Mouse (Mus musculus): ENCODE measurements around the gene Tubb4b. TPM values are rescaled to one million over a fixed set of nuclear protein-coding genes. Genes with fewer than 3 reads are reported as not detected.

Tubb4b gene
- polyA plus RNA-seq, 1 experiment from 2014 or later, result 392 TPM

DNA sequence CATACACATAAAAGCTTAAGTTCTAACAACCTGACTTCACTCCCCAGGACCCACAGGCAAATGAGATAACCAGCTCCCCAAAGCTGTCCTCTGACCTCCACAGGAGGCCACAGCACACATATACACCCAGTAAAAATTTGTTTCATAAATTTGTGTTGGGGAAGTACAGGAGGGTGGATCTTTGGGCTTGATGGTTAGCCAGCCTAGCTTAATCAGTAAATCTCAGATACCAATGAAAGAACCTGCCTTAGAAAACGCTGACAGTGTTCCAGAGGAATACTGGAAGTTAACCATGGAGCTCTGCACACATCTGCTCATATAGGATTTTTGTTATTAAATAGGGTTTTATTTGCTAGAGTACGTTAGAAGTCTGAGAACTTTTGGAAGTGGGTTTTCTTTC is 6.8 kb downstream of the Tubb4b start:
- Histone ChIP-seq H3K27ac (no peak overlapping the region), H3K9ac (replicated peaks) (no peak overlapping the region), H3K27me3 (0 out of 2 replicates have a peak, but pooled peaks cover 6% of the 10 kb centered on the region), H3K36me3 (peaks cover 13% of the 10 kb centered on the region), H3K4me1 (replicated peaks) (peaks cover 4% of the 10 kb centered on the region; the same call in 1 of the 2 replicates), H3K4me2 (replicated peaks) (no peak overlapping the region), H3K9me3 (no peaks in the 10 kb centered on the region), H3K4me3 (replicated peaks) (no peak overlapping the region)
- no peak for ATAC-seq
- WGBS, result 66% methylated on average over 2 of the region's 2 CpGs

DNA sequence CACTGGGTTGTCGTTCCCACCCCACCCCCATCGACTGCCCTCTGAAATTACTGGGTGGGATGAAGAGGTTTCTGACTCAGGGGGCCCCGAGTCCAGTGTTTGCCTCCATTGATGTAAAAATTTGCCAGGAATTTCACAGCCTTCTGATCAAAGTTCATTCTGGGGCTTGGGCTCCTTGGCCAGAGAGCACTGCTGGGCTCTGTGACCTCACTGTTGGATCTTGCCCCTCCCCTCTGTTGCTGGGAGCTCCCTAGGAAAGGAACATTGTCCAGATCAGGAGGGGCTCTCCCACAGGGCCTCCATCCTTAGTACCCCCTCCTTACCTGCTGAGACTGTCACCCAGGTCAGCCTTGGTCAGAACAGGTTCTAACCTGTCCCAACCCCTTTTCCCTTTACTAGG is 10.1 kb downstream of the Tubb4b start, which contains the start of gene Stpg3:
Gene Stpg3 (minus strand): TSS at position 194 of the 400 bp plus-strand sequence.
- Histone ChIP-seq H3K9ac (replicated peaks) (no peak within 1 kb of the TSS), H3K4me1 (replicated peaks) (peaks cover 18% of the 10 kb centered on the region), H3K27ac (no peak within 1 kb of the TSS), H3K4me3 (replicated peaks) (no peak within 1 kb of the TSS), H3K4me2 (replicated peaks) (no peak within 1 kb of the TSS), H3K9me3 (no peaks in the 10 kb centered on the region), H3K27me3 (0 out of 2 replicates have a peak, but pooled peaks cover 6% of the 10 kb centered on the region), H3K36me3 (peaks cover 4% of the 10 kb centered on the region; the same call in 1 of the 2 replicates)
- 66% methylated on average over 3 of the region's 3 CpGs for WGBS
- no peak for ATAC-seq

DNA sequence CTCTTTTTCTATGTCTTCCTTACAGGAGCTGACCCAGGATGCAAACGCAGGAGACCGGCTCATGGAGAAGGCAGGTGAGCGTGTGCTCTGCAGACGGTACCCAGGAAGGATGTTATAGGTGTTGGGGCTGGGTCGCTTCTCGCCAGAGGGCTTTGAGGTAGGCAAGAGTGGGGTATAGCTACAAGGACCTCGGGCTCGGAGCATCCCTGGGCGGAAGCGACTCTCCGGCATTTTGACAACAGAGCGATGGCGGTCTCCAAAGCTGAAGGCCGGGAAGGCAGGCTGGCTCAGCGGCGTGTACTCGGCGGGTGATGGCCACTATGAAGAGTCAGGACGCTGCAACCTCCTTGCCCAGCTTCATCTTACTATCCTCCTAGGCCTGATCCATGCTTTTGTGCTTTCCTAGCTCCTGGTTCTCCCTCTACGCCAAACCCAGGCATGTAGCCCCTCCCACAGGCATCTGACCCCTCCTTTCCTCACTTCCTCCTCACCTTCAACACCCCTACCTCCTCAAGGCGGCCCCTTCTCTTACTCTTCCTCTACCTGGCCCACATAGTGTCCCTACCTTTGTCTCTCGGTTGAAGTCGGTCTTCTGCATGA is 11.1 kb downstream of the Tubb4b start:
- Histone ChIP-seq H3K36me3 (peaks cover 8% of the 10 kb centered on the region), H3K9me3 (no peaks in the 10 kb centered on the region), H3K27ac (no peak overlapping the region), H3K4me2 (replicated peaks) (no peak overlapping the region), H3K4me1 (replicated peaks) (peaks cover 27% of the 10 kb centered on the region), H3K9ac (replicated peaks) (no peak overlapping the region), H3K4me3 (replicated peaks) (no peak overlapping the region), H3K27me3 (0 out of 2 replicates have a peak, but pooled peaks cover 6% of the 10 kb centered on the region)
- ATAC-seq, result no peak
- 69% methylated on average over 23 of the region's 23 CpGs for WGBS

DNA sequence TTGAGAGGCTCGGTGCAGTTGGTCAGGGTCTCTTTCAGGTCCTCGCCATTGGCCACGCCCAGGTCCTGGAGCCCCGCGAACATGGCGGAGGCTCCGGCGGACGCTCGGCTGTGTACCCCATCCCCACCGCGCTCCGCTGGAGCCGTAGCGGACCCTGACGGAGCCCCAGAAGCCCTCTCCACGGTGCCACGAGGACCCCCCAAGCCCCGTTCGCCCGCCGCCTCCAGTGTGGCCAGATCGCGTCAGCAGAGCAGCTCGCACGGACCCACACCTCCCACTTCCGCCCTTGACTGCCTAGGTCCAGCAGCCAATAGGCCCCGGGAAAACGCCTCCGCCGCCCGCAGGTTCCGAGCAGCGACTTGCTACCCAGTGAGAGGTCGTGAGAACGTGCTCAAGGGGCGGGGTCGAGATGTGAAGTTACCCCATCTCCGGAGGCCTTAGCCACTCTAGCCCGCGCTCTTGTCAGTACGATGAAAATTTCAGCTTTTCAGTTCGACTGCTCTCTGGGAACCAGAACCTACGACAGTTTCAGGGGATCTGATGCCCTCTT is 13.3 kb downstream of the Tubb4b start, which contains the start of gene Nelfb:
Gene Nelfb (minus strand): TSS at position 369 of the 550 bp plus-strand sequence.
- Histone ChIP-seq H3K36me3 (peaks cover 29% of the 10 kb centered on the region), H3K4me3 (replicated peaks) (peak within 1 kb of the TSS; percentile 86), H3K4me2 (replicated peaks) (peak within 1 kb of the TSS; percentile 91), H3K27ac (peak within 1 kb of the TSS; percentile 86), H3K9me3 (no peaks in the 10 kb centered on the region), H3K27me3 (0 out of 2 replicates have a peak, but pooled peaks cover 6% of the 10 kb centered on the region), H3K9ac (replicated peaks) (peak within 1 kb of the TSS; percentile 86), H3K4me1 (replicated peaks) (peaks cover 38% of the 10 kb centered on the region)
- whole genome bisulfite sequencing, result under 1% methylated on average over 43 of the region's 44 CpGs
- peak; percentile 95 for ATAC-seq

DNA sequence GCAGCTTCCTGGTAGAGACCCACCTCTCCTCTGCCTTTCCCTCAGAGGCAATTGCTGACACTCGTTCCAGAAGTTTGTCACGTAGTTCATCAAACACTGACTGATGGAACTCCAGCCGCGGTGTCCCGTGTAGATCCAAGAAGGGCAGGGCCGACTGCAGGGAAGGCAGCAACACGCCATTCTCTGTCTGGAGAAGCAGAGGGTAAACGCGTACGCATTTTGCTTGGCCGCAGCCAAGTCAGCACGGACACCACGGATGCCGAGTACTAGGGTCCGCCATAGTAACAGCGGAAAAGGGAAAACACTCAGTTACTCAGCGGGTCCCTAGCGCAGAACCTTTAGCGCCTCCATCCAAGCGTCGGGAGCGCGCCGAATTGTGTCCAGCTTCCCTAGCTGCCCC is 13.8 kb downstream of the Tubb4b start:
- Histone ChIP-seq H3K4me2 (replicated peaks) (peak overlapping the region; percentile 91), H3K4me3 (replicated peaks) (peak overlapping the region; percentile 86), H3K27me3 (0 out of 2 replicates have a peak, but pooled peaks cover 6% of the 10 kb centered on the region), H3K9me3 (no peaks in the 10 kb centered on the region), H3K27ac (peak overlapping the region; percentile 86), H3K4me1 (replicated peaks) (peaks cover 38% of the 10 kb centered on the region), H3K9ac (replicated peaks) (peak overlapping the region; percentile 86), H3K36me3 (peaks cover 34% of the 10 kb centered on the region)
- no peak; the same call in 1 of the 2 replicates for ATAC-seq
- WGBS, result 0% methylated on average over 24 of the region's 24 CpGs

DNA sequence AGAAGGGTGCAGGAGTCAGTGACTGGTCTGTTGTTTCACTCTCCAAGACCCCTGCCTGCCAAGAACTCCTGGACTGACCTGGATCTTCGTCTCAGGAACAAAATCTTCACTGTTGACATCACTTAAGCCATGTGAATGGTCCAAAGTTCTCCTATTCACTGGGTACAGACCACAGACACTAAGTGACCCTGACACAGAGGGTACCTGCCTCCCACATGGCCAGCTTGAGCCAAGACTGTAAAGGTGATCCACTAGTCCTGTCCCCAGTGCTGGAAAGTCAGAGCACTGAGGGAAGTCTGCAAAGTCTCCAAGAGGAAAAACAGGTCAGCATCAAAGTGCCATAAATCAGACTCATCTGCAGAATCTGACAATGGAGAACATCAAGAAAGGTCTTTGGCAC is 16.9 kb downstream of the Tubb4b start:
- H3K36me3 ChIP-seq, result peaks cover 63% of the 10 kb centered on the region
- no peak overlapping the region for H3K9ac ChIP-seq (replicated peaks)
- H3K27me3 ChIP-seq, result no peaks in the 10 kb centered on the region
- no peak overlapping the region for H3K27ac ChIP-seq
- no peak overlapping the region for H3K4me2 ChIP-seq (replicated peaks)
- H3K9me3 ChIP-seq, result no peaks in the 10 kb centered on the region
- 79% methylated on average over 1 of the region's 1 CpGs for WGBS
- H3K4me1 ChIP-seq (replicated peaks), result peaks cover 38% of the 10 kb centered on the region
- no peak overlapping the region for H3K4me3 ChIP-seq (replicated peaks)
- ATAC-seq, result no peak

DNA sequence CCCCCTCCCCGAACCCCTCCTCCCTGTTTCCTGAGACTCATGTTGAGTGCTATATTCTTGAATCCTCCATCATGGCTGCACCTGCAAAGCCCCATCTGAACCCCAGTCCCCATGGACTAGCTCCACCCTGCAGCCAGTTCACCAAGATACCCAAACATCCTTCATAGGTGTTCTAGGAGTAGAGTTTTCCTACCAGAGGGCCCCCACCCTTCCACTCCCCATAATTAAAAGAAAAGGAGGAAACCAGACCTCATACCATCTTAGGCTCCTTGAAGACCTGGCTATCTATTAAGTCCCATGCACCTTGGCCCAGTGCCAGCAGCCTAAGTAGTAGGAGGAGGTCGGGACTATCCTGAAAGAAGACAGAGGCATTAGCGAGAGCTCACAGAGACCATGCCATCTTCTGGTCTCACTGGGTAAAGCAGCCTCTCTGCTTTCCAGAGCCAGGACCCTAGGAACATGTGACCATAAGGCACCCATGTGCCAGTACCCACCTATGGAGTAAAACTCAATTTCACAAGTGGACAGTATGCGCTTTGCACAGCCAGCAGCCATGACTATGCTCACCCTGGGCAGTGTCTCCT is 20.8 kb downstream of the Tubb4b start:
- Histone ChIP-seq H3K36me3 (peaks cover 94% of the 10 kb centered on the region), H3K27me3 (no peaks in the 10 kb centered on the region), H3K27ac (no peak overlapping the region), H3K4me1 (replicated peaks) (peaks cover 14% of the 10 kb centered on the region), H3K4me2 (replicated peaks) (no peak overlapping the region), H3K9ac (replicated peaks) (no peak overlapping the region), H3K4me3 (replicated peaks) (no peak overlapping the region), H3K9me3 (no peaks in the 10 kb centered on the region)
- no peak for ATAC-seq
- WGBS, result 63% methylated on average over 4 of the region's 4 CpGs

DNA sequence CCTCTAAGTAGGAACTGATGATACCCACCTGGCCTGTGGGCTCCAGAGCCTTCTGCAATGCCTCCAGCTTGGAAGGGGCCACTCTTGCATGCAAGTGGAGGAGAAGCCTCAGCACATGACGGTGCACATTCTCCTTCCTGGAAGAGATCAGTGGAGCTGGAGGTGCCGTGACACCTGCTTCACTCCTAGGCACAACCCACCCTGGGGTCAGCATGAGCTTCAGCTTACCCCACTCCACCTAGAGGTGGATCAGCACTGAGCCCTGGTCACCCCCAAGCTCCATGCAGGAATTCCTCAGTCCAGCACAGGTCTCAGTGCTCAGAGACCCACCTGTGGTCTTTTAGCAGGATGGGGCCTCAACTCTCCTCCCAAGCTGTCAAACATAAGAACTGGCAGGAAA is 23.9 kb downstream of the Tubb4b start:
- Histone ChIP-seq H3K27ac (no peak overlapping the region), H3K27me3 (peaks cover 24% of the 10 kb centered on the region), H3K4me1 (replicated peaks) (no peaks in the 10 kb centered on the region), H3K36me3 (peaks cover 75% of the 10 kb centered on the region), H3K9me3 (no peaks in the 10 kb centered on the region), H3K4me2 (replicated peaks) (no peak overlapping the region), H3K4me3 (replicated peaks) (no peak overlapping the region), H3K9ac (replicated peaks) (no peak overlapping the region)
- ATAC-seq, result no peak
- 91% methylated on average over 2 of the region's 2 CpGs for WGBS

DNA sequence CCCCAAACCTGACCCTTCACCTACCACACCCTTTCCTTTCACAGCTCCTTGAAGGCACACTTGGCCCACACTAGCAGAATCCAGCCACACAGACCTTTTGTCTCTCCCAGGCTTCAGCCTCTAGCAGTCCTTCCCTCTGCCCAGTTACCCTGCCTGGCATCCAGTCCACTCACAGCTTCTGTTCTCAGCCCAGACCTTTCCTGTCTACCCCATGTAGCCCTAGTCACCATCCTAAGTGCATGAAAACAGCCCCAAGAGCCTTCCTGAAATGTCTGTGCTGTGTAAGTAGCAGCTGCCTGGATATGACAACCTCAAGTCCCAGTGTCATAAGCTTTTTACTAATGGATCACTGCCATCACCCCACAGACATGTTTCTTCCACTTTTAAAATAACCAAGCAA is 26.6 kb downstream of the Tubb4b start:
- no peak overlapping the region for H3K4me3 ChIP-seq (replicated peaks)
- no peaks in the 10 kb centered on the region for H3K9me3 ChIP-seq
- H3K27me3 ChIP-seq, result peaks cover 43% of the 10 kb centered on the region
- peaks cover 9% of the 10 kb centered on the region; the same call in 1 of the 2 replicates for H3K4me1 ChIP-seq (replicated peaks)
- ATAC-seq, result no peak
- no peak overlapping the region for H3K9ac ChIP-seq (replicated peaks)
- no peak overlapping the region for H3K4me2 ChIP-seq (replicated peaks)
- peaks cover 50% of the 10 kb centered on the region for H3K36me3 ChIP-seq
- no peak overlapping the region for H3K27ac ChIP-seq

DNA sequence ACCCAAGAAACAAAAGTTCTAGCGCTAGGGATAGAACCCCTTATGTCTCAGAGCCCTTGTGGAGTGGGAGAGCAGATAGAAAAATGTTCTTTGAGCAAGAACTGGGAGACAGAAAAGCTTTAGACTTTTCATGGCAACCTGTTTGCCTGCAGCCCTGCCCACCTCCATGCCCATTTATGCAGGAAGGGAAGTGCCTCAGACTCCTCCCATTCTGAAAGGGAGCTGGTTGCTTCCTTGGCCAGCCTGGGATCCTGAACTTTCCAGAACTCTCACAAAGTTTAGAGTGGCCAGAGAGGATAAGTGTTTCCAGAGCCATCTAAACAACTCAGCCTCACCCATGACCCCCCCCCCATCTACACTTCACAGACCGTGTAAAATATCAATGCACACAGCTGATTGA is 27.3 kb downstream of the Tubb4b start:
- H3K4me1 ChIP-seq (replicated peaks), result peaks cover 9% of the 10 kb centered on the region; the same call in 1 of the 2 replicates
- ATAC-seq, result no peak
- H3K36me3 ChIP-seq, result peaks cover 42% of the 10 kb centered on the region
- no peaks in the 10 kb centered on the region for H3K9me3 ChIP-seq
- H3K4me3 ChIP-seq (replicated peaks), result no peak overlapping the region
- no peak overlapping the region for H3K4me2 ChIP-seq (replicated peaks)
- no peak overlapping the region for H3K27ac ChIP-seq
- peaks cover 43% of the 10 kb centered on the region for H3K27me3 ChIP-seq
- H3K9ac ChIP-seq (replicated peaks), result no peak overlapping the region
- 33% methylated on average over 2 of the region's 2 CpGs for WGBS

DNA sequence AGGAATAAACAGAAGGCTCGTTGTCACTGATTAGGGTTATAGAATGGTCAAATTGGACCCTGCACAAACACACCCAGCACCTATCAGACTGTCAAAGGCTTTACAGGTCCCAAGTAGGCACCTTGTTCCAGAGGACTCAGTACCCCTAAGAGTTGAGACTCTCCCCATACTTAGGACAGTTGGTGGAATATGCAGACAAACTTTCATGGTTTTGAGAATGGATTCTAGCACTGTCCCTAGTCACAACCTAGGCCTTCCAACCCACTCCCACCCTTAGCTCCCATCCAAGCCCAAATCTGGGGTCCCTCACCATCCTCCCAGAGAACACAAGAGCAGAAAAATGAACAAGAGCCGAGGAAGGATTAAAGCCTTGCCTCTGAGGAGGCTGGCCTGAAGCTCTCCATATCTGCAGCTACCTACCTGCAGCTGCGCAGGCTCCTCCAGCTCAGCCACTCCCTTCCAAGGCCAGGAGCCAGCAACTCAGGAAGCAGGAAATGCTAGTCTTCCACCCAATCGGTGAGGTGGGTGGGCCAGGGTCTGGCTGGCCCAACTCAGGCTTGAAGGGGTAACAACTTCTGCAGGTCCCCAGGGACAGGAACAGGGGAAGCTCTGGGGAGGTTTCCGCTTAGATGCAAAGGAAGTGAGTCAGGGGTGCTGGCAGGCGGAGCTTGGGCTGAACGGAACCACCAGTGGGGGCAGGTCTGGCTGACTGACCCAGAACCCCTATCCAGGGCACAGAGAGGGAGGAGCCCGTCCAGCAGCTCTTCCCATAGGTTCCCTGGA is 28.1 kb downstream of the Tubb4b start, which contains the start of gene Tor4a:
Gene Tor4a (minus strand): TSS at position 715 of the 783 bp plus-strand sequence.
- Histone ChIP-seq H3K27me3 (peaks cover 43% of the 10 kb centered on the region), H3K4me2 (replicated peaks) (0 out of 2 replicates have a peak within 1 kb of the TSS, but pooled peaks have one; percentile 3), H3K36me3 (peaks cover 34% of the 10 kb centered on the region), H3K4me3 (replicated peaks) (no peak within 1 kb of the TSS), H3K9ac (replicated peaks) (0 out of 2 replicates have a peak within 1 kb of the TSS, but pooled peaks have one; percentile 14), H3K9me3 (no peaks in the 10 kb centered on the region), H3K4me1 (replicated peaks) (peaks cover 9% of the 10 kb centered on the region; the same call in 1 of the 2 replicates), H3K27ac (no peak within 1 kb of the TSS)
- WGBS, result 15% methylated on average over 8 of the region's 8 CpGs
- ATAC-seq, result no peak

Measured in midbrain, embryonic 13.5 days (tissue).